Mouse (Mus musculus) embryonic facial prominence, embryonic 14.5 days (tissue): ENCODE measurements around the gene Casq1. TPM values are rescaled to one million over a fixed set of nuclear protein-coding genes. Genes with fewer than 3 reads are reported as not detected.

Source experiments
- ATAC-seq: fragments of 200-750 bp; cut with Nextera tagmentation; 2 replicates; pipeline ENCODE4 v1.8.0; 2017; ENCODE audit warnings: low read depth, moderate number of reproducible peaks, moderate TSS enrichment
- DNase-seq: peaks from one replicate; pipeline ENCODE4 v3.0.0-alpha.2; 2015; ENCODE audit warnings: low spot score
- H3K27ac ChIP-seq: fragments of 300-500 bp; sonication (generic); replicated peaks from 2 replicates; pipeline ENCODE4 v1.5.1; 2014; ENCODE audit warnings: low read depth, mild to moderate bottlenecking, low read length, moderate library complexity
- H3K27me3 ChIP-seq: fragments of 300-500 bp; sonication (generic); replicated peaks from 2 replicates; pipeline ENCODE4 v1.6.1; 2014; ENCODE audit warnings: low read length; ENCODE audit not compliant: control insufficient read depth, insufficient read depth
- H3K36me3 ChIP-seq: fragments of 300-500 bp; sonication (generic); 2 replicates; pipeline ENCODE4 v1.6.1; 2014; ENCODE audit warnings: low read length, mixed read lengths; ENCODE audit not compliant: control insufficient read depth, insufficient read depth
- H3K4me1 ChIP-seq: fragments of 300-500 bp; sonication (generic); 2 replicates; pipeline ENCODE4 v1.6.1; 2014; ENCODE audit warnings: antibody characterized with exemption, low read length; ENCODE audit not compliant: control insufficient read depth, insufficient read depth
- H3K4me2 ChIP-seq: fragments of 300-500 bp; sonication (generic); 2 replicates; pipeline ENCODE4 v1.6.1; 2014; ENCODE audit warnings: low read depth, mild to moderate bottlenecking, low read length, moderate library complexity, mixed read lengths
- H3K4me3 ChIP-seq: fragments of 300-500 bp; sonication (generic); 2 replicates; pipeline ENCODE4 v1.5.1; 2014; ENCODE audit warnings: low read depth, mild to moderate bottlenecking, low read length
- H3K9ac ChIP-seq: fragments of 300-500 bp; sonication (generic); 2 replicates; pipeline ENCODE4 v1.6.1; 2014; ENCODE audit warnings: low read depth, mild to moderate bottlenecking, low read length, moderate library complexity, mixed read lengths
- H3K9me3 ChIP-seq: fragments of 300-500 bp; sonication (generic); 2 replicates; pipeline ENCODE4 v1.6.1; 2016; ENCODE audit warnings: low read length; ENCODE audit not compliant: control insufficient read depth
- WGBS: fragments of 180-500 bp; shearing (Covaris S2); extraction: QIAGEN DNeasy Blood & Tissue Kit; methylation state at CpG from one replicate; pipeline ENCODE4 v1.1.7; 2014; 5-methylcytosine and 5-hydroxymethylcytosine counted together
- polyA plus RNA-seq: library from polyadenylated mRNA; unstranded; fragments of >200 nt; fragmentation: Nextera tagmentation; extraction: Ambion mirVana; gene quantifications from 2 replicates; pipeline ENCODE4 v1.2.1, GENCODE M21; 2014

Gene Casq1
- polyA plus RNA-seq, 1 experiment from 2014 or later, result 74.3 TPM

- no peaks in the 10 kb centered on the region for H3K9me3 ChIP-seq
- H3K4me1 ChIP-seq, result peaks cover 60% of the 10 kb centered on the region
- H3K9ac ChIP-seq, result no peak overlapping the region
- 7% methylated on average over 4 of the region's 4 CpGs for WGBS
- no peak overlapping the region for H3K4me3 ChIP-seq
- H3K27me3 ChIP-seq, result no peaks in the 10 kb centered on the region
- peak overlapping the region; percentile 76 for H3K4me2 ChIP-seq
- no peak for ATAC-seq
- peaks cover 25% of the 10 kb centered on the region for H3K36me3 ChIP-seq
- H3K27ac ChIP-seq, result peak overlapping the region; percentile 76
- no peak for DNase-seq
These were observed 16.1 kb downstream of the Casq1 start for GRCm38 (mm10) chr1:172203566-172203965.

- Histone ChIP-seq H3K9me3 (no peaks in the 10 kb centered on the region), H3K27ac (peak overlapping the region; percentile 76), H3K27me3 (no peaks in the 10 kb centered on the region), H3K4me3 (no peak overlapping the region), H3K4me2 (peak overlapping the region; percentile 76; the same call in 1 of the 2 replicates), H3K9ac (0 out of 2 replicates have a peak overlapping the region, but pooled peaks have one; percentile 17), H3K4me1 (peaks cover 60% of the 10 kb centered on the region), H3K36me3 (peaks cover 30% of the 10 kb centered on the region)
- DNase-seq, result peak; percentile 73
- 40% methylated on average over 2 of the region's 2 CpGs for WGBS
- peak; percentile 16; the same call in 1 of the 2 replicates for ATAC-seq
These were observed 16.7 kb downstream of the Casq1 start for GRCm38 (mm10) chr1:172202894-172203522.

GRCm38 (mm10) chr1:172201967-172202880 lies 17.4 kb downstream of the Casq1 start:
- H3K9ac ChIP-seq, result peak overlapping the region; percentile 17; the same call in 1 of the 2 replicates
- no peak; the same call in 1 of the 2 replicates for ATAC-seq
- H3K27me3 ChIP-seq, result no peaks in the 10 kb centered on the region
- peaks cover 56% of the 10 kb centered on the region for H3K4me1 ChIP-seq
- peak overlapping the region; percentile 76 for H3K27ac ChIP-seq
- H3K4me2 ChIP-seq, result peak overlapping the region; percentile 18; the same call in 1 of the 2 replicates
- WGBS, result 23% methylated on average over 14 of the region's 14 CpGs
- H3K36me3 ChIP-seq, result peaks cover 38% of the 10 kb centered on the region
- H3K4me3 ChIP-seq, result no peak overlapping the region
- H3K9me3 ChIP-seq, result no peaks in the 10 kb centered on the region
- peak; percentile 68 for DNase-seq

- Histone ChIP-seq H3K4me2 (0 out of 2 replicates have a peak overlapping the region, but pooled peaks have one; percentile 4), H3K36me3 (peaks cover 51% of the 10 kb centered on the region), H3K4me3 (no peak overlapping the region), H3K4me1 (peaks cover 50% of the 10 kb centered on the region), H3K9me3 (no peaks in the 10 kb centered on the region), H3K9ac (no peak overlapping the region), H3K27me3 (no peaks in the 10 kb centered on the region), H3K27ac (no peak overlapping the region; the same call in 1 of the 2 replicates)
- 0 out of 2 replicates have a peak, but pooled peaks have one; percentile 3 for ATAC-seq
- 32% methylated on average over 7 of the region's 7 CpGs for WGBS
- peak; percentile 71 for DNase-seq
These were observed 18.7 kb downstream of the Casq1 start for GRCm38 (mm10) chr1:172200871-172201447.

- H3K27ac ChIP-seq, result no peak overlapping the region
- WGBS, result 58% methylated on average over 5 of the region's 5 CpGs
- peak; percentile 67 for DNase-seq
These were observed 19.5 kb downstream of the Casq1 start for GRCm38 (mm10) chr1:172200161-172200560.

GRCm38 (mm10) chr1:172198996-172199395 lies 20.7 kb downstream of the Casq1 start:
- Histone ChIP-seq H3K4me2 (no peak overlapping the region), H3K9ac (no peak overlapping the region), H3K4me1 (peaks cover 33% of the 10 kb centered on the region), H3K4me3 (no peak overlapping the region), H3K27ac (no peak overlapping the region), H3K9me3 (no peaks in the 10 kb centered on the region), H3K27me3 (no peaks in the 10 kb centered on the region), H3K36me3 (peaks cover 70% of the 10 kb centered on the region)
- no peak for DNase-seq
- WGBS, result 88% methylated on average over 4 of the region's 4 CpGs
- no peak for ATAC-seq

More at GRCm38 (mm10) chr1:172200161-172200560, 19.5 kb downstream of the Casq1 start:
- Histone ChIP-seq H3K36me3 (peaks cover 59% of the 10 kb centered on the region), H3K4me2 (no peak overlapping the region), H3K4me3 (no peak overlapping the region), H3K27me3 (no peaks in the 10 kb centered on the region), H3K4me1 (peaks cover 42% of the 10 kb centered on the region), H3K9me3 (no peaks in the 10 kb centered on the region), H3K9ac (no peak overlapping the region)
- peak; percentile 51; the same call in 1 of the 2 replicates for ATAC-seq

GRCm38 (mm10) chr1:172198316-172198715 lies 21.4 kb downstream of the Casq1 start:
- no peak overlapping the region for H3K9ac ChIP-seq
- H3K4me3 ChIP-seq, result no peak overlapping the region
- ATAC-seq (no peak), DNase-seq (no peak)
- no peak overlapping the region for H3K4me2 ChIP-seq
- no peaks in the 10 kb centered on the region for H3K9me3 ChIP-seq
- H3K27ac ChIP-seq, result no peak overlapping the region
- H3K4me1 ChIP-seq, result peaks cover 26% of the 10 kb centered on the region
- no peaks in the 10 kb centered on the region for H3K27me3 ChIP-seq
- peaks cover 77% of the 10 kb centered on the region for H3K36me3 ChIP-seq
- WGBS, result 86% methylated on average over 8 of the region's 8 CpGs

GRCm38 (mm10) chr1:172197851-172198250 lies 21.8 kb downstream of the Casq1 start:
- Histone ChIP-seq H3K4me2 (no peak overlapping the region), H3K27me3 (no peaks in the 10 kb centered on the region), H3K36me3 (peaks cover 78% of the 10 kb centered on the region), H3K9ac (no peak overlapping the region), H3K9me3 (no peaks in the 10 kb centered on the region), H3K27ac (no peak overlapping the region), H3K4me3 (no peak overlapping the region), H3K4me1 (peaks cover 21% of the 10 kb centered on the region)
- DNase-seq, result no peak
- 73% methylated on average over 5 of the region's 5 CpGs for WGBS
- ATAC-seq, result no peak
